Mouse (Mus musculus): ENCODE data around the gene Dlg2. TPM values are rescaled to one million over a fixed set of nuclear protein-coding genes. Genes with fewer than 3 reads are reported as not detected.

The Dlg2 gene
- polyA plus RNA-seq, 1 experiment from 2014 or later: 14.2 TPM

- no peaks in the 10 kb centered on the region for H3K27me3 ChIP-seq (replicated peaks)
- no peak overlapping the region for H3K4me2 ChIP-seq
- no peak overlapping the region for H3K27ac ChIP-seq (ENCODE audit: poor library complexity, severe bottlenecking)
- H3K4me3 ChIP-seq: no peak overlapping the region
- no peaks in the 10 kb centered on the region for H3K9me3 ChIP-seq (replicated peaks)
- no peak for ATAC-seq (ENCODE audit: insufficient number of reproducible peaks, low FRiP score)
- WGBS: 77% methylated on average over 4 of the region's 4 CpGs
- peaks cover 7% of the 10 kb centered on the region; the same call in 1 of the 2 replicates for H3K4me1 ChIP-seq (replicated peaks)
- no peak overlapping the region for H3K9ac ChIP-seq
- no peaks in the 10 kb centered on the region for H3K36me3 ChIP-seq
Measured at GRCm38 (mm10) chr7:92196004-92196403, 1719.5 kb downstream of the Dlg2 start.

GRCm38 (mm10) chr7:92197621-92198020, 1721.1 kb downstream of the Dlg2 start:
- Histone ChIP-seq H3K9ac (no peak overlapping the region), H3K36me3 (no peaks in the 10 kb centered on the region), H3K4me3 (no peak overlapping the region), H3K27me3 (replicated peaks) (no peaks in the 10 kb centered on the region), H3K27ac (ENCODE audit: poor library complexity, severe bottlenecking) (no peak overlapping the region), H3K9me3 (replicated peaks) (no peaks in the 10 kb centered on the region), H3K4me2 (no peak overlapping the region), H3K4me1 (replicated peaks) (peaks cover 7% of the 10 kb centered on the region; the same call in 1 of the 2 replicates)
- ATAC-seq (ENCODE audit: insufficient number of reproducible peaks, low FRiP score): no peak
- 38% methylated on average over 3 of the region's 3 CpGs for WGBS

- Histone ChIP-seq H3K27me3 (replicated peaks) (no peaks in the 10 kb centered on the region), H3K36me3 (no peaks in the 10 kb centered on the region), H3K4me1 (replicated peaks) (peaks cover 7% of the 10 kb centered on the region; the same call in 1 of the 2 replicates), H3K9ac (no peak overlapping the region), H3K4me2 (no peak overlapping the region), H3K9me3 (replicated peaks) (no peaks in the 10 kb centered on the region), H3K4me3 (no peak overlapping the region), H3K27ac (ENCODE audit: poor library complexity, severe bottlenecking) (no peak overlapping the region)
- ATAC-seq (ENCODE audit: insufficient number of reproducible peaks, low FRiP score): no peak
- WGBS: 69% methylated on average over 1 of the region's 1 CpGs
Measured at GRCm38 (mm10) chr7:92199131-92199530, 1722.7 kb downstream of the Dlg2 start.

- H3K36me3 ChIP-seq: no peaks in the 10 kb centered on the region
- H3K9ac ChIP-seq: no peak overlapping the region
- no peak overlapping the region for H3K27ac ChIP-seq (ENCODE audit: poor library complexity, severe bottlenecking)
- WGBS: 78% methylated on average over 5 of the region's 5 CpGs
- H3K4me2 ChIP-seq: no peak overlapping the region
- H3K4me1 ChIP-seq (replicated peaks): 0 out of 2 replicates have a peak, but pooled peaks cover 4% of the 10 kb centered on the region
- no peaks in the 10 kb centered on the region for H3K9me3 ChIP-seq (replicated peaks)
- no peak for ATAC-seq (ENCODE audit: insufficient number of reproducible peaks, low FRiP score)
- no peaks in the 10 kb centered on the region for H3K27me3 ChIP-seq (replicated peaks)
- no peak overlapping the region for H3K4me3 ChIP-seq
Measured at GRCm38 (mm10) chr7:92210701-92211100, 1734.2 kb downstream of the Dlg2 start.

- ATAC-seq (ENCODE audit: insufficient number of reproducible peaks, low FRiP score): no peak
- H3K36me3 ChIP-seq: no peaks in the 10 kb centered on the region
- H3K4me3 ChIP-seq: no peak overlapping the region
- no peak overlapping the region for H3K4me2 ChIP-seq
- H3K9ac ChIP-seq: no peak overlapping the region
- no peak overlapping the region for H3K27ac ChIP-seq (ENCODE audit: poor library complexity, severe bottlenecking)
- H3K27me3 ChIP-seq (replicated peaks): no peaks in the 10 kb centered on the region
- H3K9me3 ChIP-seq (replicated peaks): no peaks in the 10 kb centered on the region
- 0 out of 2 replicates have a peak, but pooled peaks cover 4% of the 10 kb centered on the region for H3K4me1 ChIP-seq (replicated peaks)
- WGBS: 79% methylated on average over 5 of the region's 5 CpGs
Measured at GRCm38 (mm10) chr7:92213751-92214150, 1737.3 kb downstream of the Dlg2 start.

- Histone ChIP-seq H3K4me3 (no peak overlapping the region), H3K27ac (ENCODE audit: poor library complexity, severe bottlenecking) (no peak overlapping the region), H3K4me2 (no peak overlapping the region), H3K4me1 (replicated peaks) (0 out of 2 replicates have a peak, but pooled peaks cover 4% of the 10 kb centered on the region), H3K9me3 (replicated peaks) (no peaks in the 10 kb centered on the region), H3K9ac (no peak overlapping the region), H3K27me3 (replicated peaks) (no peaks in the 10 kb centered on the region), H3K36me3 (no peaks in the 10 kb centered on the region)
- no peak for ATAC-seq (ENCODE audit: insufficient number of reproducible peaks, low FRiP score)
Measured at GRCm38 (mm10) chr7:92218171-92218570, 1741.7 kb downstream of the Dlg2 start.

GRCm38 (mm10) chr7:92220619-92221018, 1744.1 kb downstream of the Dlg2 start:
- Histone ChIP-seq H3K9me3 (replicated peaks) (no peaks in the 10 kb centered on the region), H3K4me1 (replicated peaks) (no peaks in the 10 kb centered on the region), H3K9ac (no peak overlapping the region), H3K27ac (ENCODE audit: poor library complexity, severe bottlenecking) (no peak overlapping the region), H3K27me3 (replicated peaks) (no peaks in the 10 kb centered on the region), H3K4me3 (no peak overlapping the region), H3K36me3 (no peaks in the 10 kb centered on the region), H3K4me2 (no peak overlapping the region)
- no peak for ATAC-seq (ENCODE audit: insufficient number of reproducible peaks, low FRiP score)

GRCm38 (mm10) chr7:92234476-92235202, 1758.2 kb downstream of the Dlg2 start:
- Histone ChIP-seq H3K9me3 (replicated peaks) (no peaks in the 10 kb centered on the region), H3K36me3 (no peaks in the 10 kb centered on the region), H3K4me2 (no peak overlapping the region), H3K9ac (no peak overlapping the region), H3K27ac (ENCODE audit: poor library complexity, severe bottlenecking) (no peak overlapping the region), H3K27me3 (replicated peaks) (no peaks in the 10 kb centered on the region), H3K4me3 (no peak overlapping the region), H3K4me1 (replicated peaks) (0 out of 2 replicates have a peak, but pooled peaks cover 2% of the 10 kb centered on the region)
- WGBS: 72% methylated on average over 11 of the region's 11 CpGs
- ATAC-seq (ENCODE audit: insufficient number of reproducible peaks, low FRiP score): no peak

- WGBS: 75% methylated on average over 12 of the region's 12 CpGs
- Histone ChIP-seq H3K27me3 (replicated peaks) (no peaks in the 10 kb centered on the region), H3K4me2 (no peak overlapping the region), H3K36me3 (no peaks in the 10 kb centered on the region), H3K4me1 (replicated peaks) (0 out of 2 replicates have a peak, but pooled peaks cover 2% of the 10 kb centered on the region), H3K4me3 (no peak overlapping the region), H3K27ac (ENCODE audit: poor library complexity, severe bottlenecking) (no peak overlapping the region), H3K9me3 (replicated peaks) (no peaks in the 10 kb centered on the region), H3K9ac (no peak overlapping the region)
- no peak for ATAC-seq (ENCODE audit: insufficient number of reproducible peaks, low FRiP score)
Measured at GRCm38 (mm10) chr7:92235541-92236031, 1759.1 kb downstream of the Dlg2 start.

GRCm38 (mm10) chr7:92240908-92241307, 1764.4 kb downstream of the Dlg2 start:
- Histone ChIP-seq H3K4me3 (no peak overlapping the region), H3K27me3 (replicated peaks) (no peaks in the 10 kb centered on the region), H3K4me2 (no peak overlapping the region), H3K36me3 (no peaks in the 10 kb centered on the region), H3K4me1 (replicated peaks) (0 out of 2 replicates have a peak, but pooled peaks cover 2% of the 10 kb centered on the region), H3K27ac (ENCODE audit: poor library complexity, severe bottlenecking) (no peak overlapping the region), H3K9ac (no peak overlapping the region), H3K9me3 (replicated peaks) (no peaks in the 10 kb centered on the region)
- no peak for ATAC-seq (ENCODE audit: insufficient number of reproducible peaks, low FRiP score)
- WGBS: 73% methylated on average over 2 of the region's 2 CpGs

GRCm38 (mm10) chr7:92247594-92247993, 1771.1 kb downstream of the Dlg2 start:
- WGBS: 78% methylated on average over 3 of the region's 3 CpGs
- no peaks in the 10 kb centered on the region for H3K36me3 ChIP-seq
- H3K9ac ChIP-seq: no peak overlapping the region
- H3K9me3 ChIP-seq (replicated peaks): no peaks in the 10 kb centered on the region
- no peaks in the 10 kb centered on the region for H3K4me1 ChIP-seq (replicated peaks)
- no peak for ATAC-seq (ENCODE audit: insufficient number of reproducible peaks, low FRiP score)
- no peak overlapping the region for H3K27ac ChIP-seq (ENCODE audit: poor library complexity, severe bottlenecking)
- no peaks in the 10 kb centered on the region for H3K27me3 ChIP-seq (replicated peaks)
- H3K4me3 ChIP-seq: no peak overlapping the region
- H3K4me2 ChIP-seq: no peak overlapping the region

GRCm38 (mm10) chr7:92248619-92249018, 1772.1 kb downstream of the Dlg2 start:
- no peaks in the 10 kb centered on the region for H3K4me1 ChIP-seq (replicated peaks)
- H3K4me3 ChIP-seq: no peak overlapping the region
- no peak for ATAC-seq (ENCODE audit: insufficient number of reproducible peaks, low FRiP score)
- H3K9ac ChIP-seq: no peak overlapping the region
- no peaks in the 10 kb centered on the region for H3K9me3 ChIP-seq (replicated peaks)
- WGBS: 67% methylated on average over 5 of the region's 5 CpGs
- no peak overlapping the region for H3K4me2 ChIP-seq
- no peak overlapping the region for H3K27ac ChIP-seq (ENCODE audit: poor library complexity, severe bottlenecking)
- H3K36me3 ChIP-seq: no peaks in the 10 kb centered on the region
- no peaks in the 10 kb centered on the region for H3K27me3 ChIP-seq (replicated peaks)
